Mouse (Mus musculus): ENCODE results near the gene Casz1. TPM values are rescaled to one million over a fixed set of nuclear protein-coding genes. Genes with fewer than 3 reads are reported as not detected.

Gene Casz1
- polyA plus RNA-seq, 1 experiment from 2014 or later: 15.9 TPM

- 0 out of 2 replicates have a peak overlapping the region, but pooled peaks have one; percentile 13 for H3K27ac ChIP-seq
- 56% methylated on average over 8 of the region's 8 CpGs for WGBS
- no peak for DNase-seq (ENCODE audit: low spot score)
- peaks cover 54% of the 10 kb centered on the region for H3K27me3 ChIP-seq (ENCODE audit: insufficient read depth, poor library complexity, severe bottlenecking)
- no peaks in the 10 kb centered on the region for H3K36me3 ChIP-seq
- peaks cover 83% of the 10 kb centered on the region for H3K4me1 ChIP-seq
- H3K4me3 ChIP-seq: no peak overlapping the region
- H3K9me3 ChIP-seq: no peaks in the 10 kb centered on the region
Observed at GRCm38 (mm10) chr4:148888229-148888628, 84.0 kb downstream of the Casz1 start.

GRCm38 (mm10) chr4:148889011-148889410 is 84.8 kb downstream of the Casz1 start:
- peak overlapping the region; percentile 13; the same call in 1 of the 2 replicates for H3K27ac ChIP-seq
- 63% methylated on average over 6 of the region's 6 CpGs for WGBS
- peaks cover 88% of the 10 kb centered on the region for H3K4me1 ChIP-seq
- peaks cover 62% of the 10 kb centered on the region for H3K27me3 ChIP-seq (ENCODE audit: insufficient read depth, poor library complexity, severe bottlenecking)
- H3K36me3 ChIP-seq: no peaks in the 10 kb centered on the region
- H3K9me3 ChIP-seq: no peaks in the 10 kb centered on the region
- H3K4me3 ChIP-seq: no peak overlapping the region
- DNase-seq (ENCODE audit: low spot score): no peak

- WGBS: 62% methylated on average over 8 of the region's 8 CpGs
- peak overlapping the region; percentile 89 for H3K27ac ChIP-seq
- peak overlapping the region; percentile 56 for H3K4me3 ChIP-seq
- no peaks in the 10 kb centered on the region for H3K36me3 ChIP-seq
- DNase-seq (ENCODE audit: low spot score): no peak
- H3K27me3 ChIP-seq (ENCODE audit: insufficient read depth, poor library complexity, severe bottlenecking): peaks cover 76% of the 10 kb centered on the region
- H3K9me3 ChIP-seq: no peaks in the 10 kb centered on the region
- H3K4me1 ChIP-seq: peaks cover 82% of the 10 kb centered on the region
Observed at GRCm38 (mm10) chr4:148890442-148890841, 86.2 kb downstream of the Casz1 start.

GRCm38 (mm10) chr4:148890892-148891838 is 86.9 kb downstream of the Casz1 start:
- no peak for DNase-seq (ENCODE audit: low spot score)
- H3K9me3 ChIP-seq: no peaks in the 10 kb centered on the region
- peak overlapping the region; percentile 89 for H3K27ac ChIP-seq
- H3K27me3 ChIP-seq (ENCODE audit: insufficient read depth, poor library complexity, severe bottlenecking): peaks cover 81% of the 10 kb centered on the region
- H3K4me3 ChIP-seq: peak overlapping the region; percentile 56
- no peaks in the 10 kb centered on the region for H3K36me3 ChIP-seq
- H3K4me1 ChIP-seq: peaks cover 76% of the 10 kb centered on the region
- 6% methylated on average over 52 of the region's 52 CpGs for WGBS

- Histone ChIP-seq H3K9me3 (no peaks in the 10 kb centered on the region), H3K4me1 (peaks cover 57% of the 10 kb centered on the region), H3K27ac (peak overlapping the region; percentile 5; the same call in 1 of the 2 replicates), H3K27me3 (ENCODE audit: insufficient read depth, poor library complexity, severe bottlenecking) (peaks cover 89% of the 10 kb centered on the region), H3K36me3 (no peaks in the 10 kb centered on the region), H3K4me3 (no peak overlapping the region)
- DNase-seq (ENCODE audit: low spot score): no peak
- 66% methylated on average over 6 of the region's 6 CpGs for WGBS
Observed at GRCm38 (mm10) chr4:148896125-148896524, 91.9 kb downstream of the Casz1 start.

- H3K27me3 ChIP-seq (ENCODE audit: insufficient read depth, poor library complexity, severe bottlenecking): peaks cover 69% of the 10 kb centered on the region
- peak overlapping the region; percentile 84 for H3K4me3 ChIP-seq
- peaks cover 4% of the 10 kb centered on the region; the same call in 1 of the 2 replicates for H3K36me3 ChIP-seq
- no peaks in the 10 kb centered on the region for H3K9me3 ChIP-seq
- peak overlapping the region; percentile 91 for H3K27ac ChIP-seq
- peaks cover 61% of the 10 kb centered on the region for H3K4me1 ChIP-seq
- no peak for DNase-seq (ENCODE audit: low spot score)
- whole genome bisulfite sequencing: 10% methylated on average over 1 of the region's 1 CpGs
Observed at GRCm38 (mm10) chr4:148899927-148900294, 95.7 kb downstream of the Casz1 start.

- peaks cover 5% of the 10 kb centered on the region; the same call in 1 of the 2 replicates for H3K36me3 ChIP-seq
- H3K27ac ChIP-seq: peak overlapping the region; percentile 91
- WGBS: under 1% methylated on average over 113 of the region's 123 CpGs
Observed at GRCm38 (mm10) chr4:148900295-148901211, 96.3 kb downstream of the Casz1 start.

GRCm38 (mm10) chr4:148901275-148902052 is 97.2 kb downstream of the Casz1 start:
- Histone ChIP-seq H3K4me1 (peaks cover 75% of the 10 kb centered on the region), H3K27me3 (ENCODE audit: insufficient read depth, poor library complexity, severe bottlenecking) (peaks cover 56% of the 10 kb centered on the region), H3K9me3 (no peaks in the 10 kb centered on the region), H3K4me3 (peak overlapping the region; percentile 84), H3K36me3 (peaks cover 8% of the 10 kb centered on the region; the same call in 1 of the 2 replicates), H3K27ac (peak overlapping the region; percentile 91)
- DNase-seq (ENCODE audit: low spot score): no peak
- under 1% methylated on average over 64 of the region's 64 CpGs for WGBS

More at GRCm38 (mm10) chr4:148900295-148901211, 96.3 kb downstream of the Casz1 start:
- DNase-seq (ENCODE audit: low spot score): peak; percentile 93
- H3K4me3 ChIP-seq: peak overlapping the region; percentile 84
- peaks cover 67% of the 10 kb centered on the region for H3K4me1 ChIP-seq
- no peaks in the 10 kb centered on the region for H3K9me3 ChIP-seq
- H3K27me3 ChIP-seq (ENCODE audit: insufficient read depth, poor library complexity, severe bottlenecking): peaks cover 63% of the 10 kb centered on the region

GRCm38 (mm10) chr4:148902919-148903727 is 98.9 kb downstream of the Casz1 start:
- 23% methylated on average over 8 of the region's 8 CpGs for WGBS
- Histone ChIP-seq H3K4me1 (peaks cover 83% of the 10 kb centered on the region), H3K27me3 (ENCODE audit: insufficient read depth, poor library complexity, severe bottlenecking) (peaks cover 42% of the 10 kb centered on the region), H3K4me3 (peak overlapping the region; percentile 84), H3K27ac (peak overlapping the region; percentile 91), H3K9me3 (no peaks in the 10 kb centered on the region), H3K36me3 (peaks cover 9% of the 10 kb centered on the region; the same call in 1 of the 2 replicates)
- no peak for DNase-seq (ENCODE audit: low spot score)

- H3K4me3 ChIP-seq: no peak overlapping the region
- peaks cover 92% of the 10 kb centered on the region for H3K4me1 ChIP-seq
- peaks cover 22% of the 10 kb centered on the region for H3K27me3 ChIP-seq (ENCODE audit: insufficient read depth, poor library complexity, severe bottlenecking)
- 94% methylated on average over 7 of the region's 7 CpGs for WGBS
- no peak for DNase-seq (ENCODE audit: low spot score)
- no peaks in the 10 kb centered on the region for H3K9me3 ChIP-seq
- H3K27ac ChIP-seq: peak overlapping the region; percentile 52; the same call in 1 of the 2 replicates
- H3K36me3 ChIP-seq: peaks cover 9% of the 10 kb centered on the region; the same call in 1 of the 2 replicates
Observed at GRCm38 (mm10) chr4:148905295-148905694, 101.1 kb downstream of the Casz1 start.

- H3K4me3 ChIP-seq: 0 out of 2 replicates have a peak overlapping the region, but pooled peaks have one; percentile 8
- WGBS: 84% methylated on average over 10 of the region's 10 CpGs
- peaks cover 99% of the 10 kb centered on the region for H3K4me1 ChIP-seq
- H3K9me3 ChIP-seq: no peaks in the 10 kb centered on the region
- H3K36me3 ChIP-seq: peaks cover 9% of the 10 kb centered on the region; the same call in 1 of the 2 replicates
- peak overlapping the region; percentile 60; the same call in 1 of the 2 replicates for H3K27ac ChIP-seq
- DNase-seq (ENCODE audit: low spot score): no peak
- peaks cover 16% of the 10 kb centered on the region for H3K27me3 ChIP-seq (ENCODE audit: insufficient read depth, poor library complexity, severe bottlenecking)
Observed at GRCm38 (mm10) chr4:148906806-148907205, 102.6 kb downstream of the Casz1 start.
